Mouse (Mus musculus) neural tube, embryonic 12.5 days (tissue): ENCODE results near the gene Capns1. TPM values are rescaled to one million over a fixed set of nuclear protein-coding genes. Genes with fewer than 3 reads are reported as not detected.
A peak's percentile ranks its signal among the peaks of the same experiment; 100 is the strongest.

ENCODE experiments used
- ATAC-seq: fragments of 200-750 bp; cut with Nextera tagmentation; 2 replicates; pipeline ENCODE4 v1.8.0; 2017; ENCODE audit warnings: low read depth, mild to moderate bottlenecking, moderate TSS enrichment, moderate library complexity; ENCODE audit not compliant: low FRiP score
- H3K27ac ChIP-seq: fragments of 300-500 bp; sonication (generic); 2 replicates; pipeline ENCODE4 v1.5.1; 2016
- H3K27me3 ChIP-seq: fragments of 300-500 bp; sonication (generic); replicated peaks from 2 replicates; pipeline ENCODE4 v1.6.1; 2016; ENCODE audit warnings: mild to moderate bottlenecking
- H3K36me3 ChIP-seq: fragments of 300-500 bp; sonication (generic); 2 replicates; pipeline ENCODE4 v1.6.1; 2016; ENCODE audit warnings: mild to moderate bottlenecking
- H3K4me1 ChIP-seq: fragments of 300-500 bp; sonication (generic); 2 replicates; pipeline ENCODE4 v1.6.1; 2016
- H3K4me2 ChIP-seq: fragments of 300-500 bp; sonication (generic); replicated peaks from 2 replicates; pipeline ENCODE4 v1.6.1; 2016; ENCODE audit warnings: mild to moderate bottlenecking
- H3K4me3 ChIP-seq: fragments of 300-500 bp; sonication (generic); 2 replicates; pipeline ENCODE4 v1.5.1; 2016
- H3K9ac ChIP-seq: fragments of 300-500 bp; sonication (generic); 2 replicates; pipeline ENCODE4 v1.6.1; 2016; ENCODE audit warnings: mild to moderate bottlenecking
- H3K9me3 ChIP-seq: fragments of 300-500 bp; sonication (generic); 2 replicates; pipeline ENCODE4 v1.6.1; 2016; ENCODE audit warnings: mild to moderate bottlenecking
- WGBS: fragments of 180-500 bp; shearing (Covaris S2); methylation state at CpG from one replicate; pipeline ENCODE4 v1.1.7; 2016; 5-methylcytosine and 5-hydroxymethylcytosine counted together
- polyA plus RNA-seq: library from polyadenylated mRNA; unstranded; fragments of >200 nt; fragmentation: Nextera tagmentation; extraction: Ambion mirVana; gene quantifications from 2 replicates; pipeline ENCODE4 v1.2.1, GENCODE M21; 2016

Capns1 gene
- polyA plus RNA-seq, 1 experiment from 2014 or later = 78.3 TPM

DNA sequence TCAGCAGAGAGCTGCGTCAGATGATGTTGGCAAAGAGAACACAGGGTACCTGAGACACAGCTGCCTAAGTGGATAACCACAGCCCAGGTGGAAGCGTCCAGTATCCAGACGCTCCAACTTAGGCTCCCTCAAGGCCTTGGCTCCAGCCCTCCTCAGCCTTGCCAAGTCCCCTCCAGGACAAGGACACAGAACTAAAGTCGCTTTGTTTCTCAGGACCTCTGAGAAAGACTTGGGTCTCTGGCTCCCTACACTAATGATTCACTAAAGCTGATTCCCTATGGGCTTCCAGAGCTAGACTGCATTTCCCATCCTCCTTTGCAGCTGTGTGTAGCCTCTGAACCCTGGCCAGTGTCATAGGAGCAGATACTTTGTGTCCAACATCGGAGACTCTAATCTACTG is 1.6 kb upstream of the Capns1 start:
- no peak overlapping the region for H3K9ac ChIP-seq
- no peaks in the 10 kb centered on the region for H3K9me3 ChIP-seq
- H3K4me3 ChIP-seq = no peak overlapping the region
- no peak for ATAC-seq
- H3K27me3 ChIP-seq = no peaks in the 10 kb centered on the region
- H3K36me3 ChIP-seq = no peaks in the 10 kb centered on the region
- peaks cover 9% of the 10 kb centered on the region for H3K4me1 ChIP-seq
- no peak overlapping the region for H3K27ac ChIP-seq
- WGBS = 88% methylated on average over 5 of the region's 5 CpGs
- H3K4me2 ChIP-seq = no peak overlapping the region

DNA sequence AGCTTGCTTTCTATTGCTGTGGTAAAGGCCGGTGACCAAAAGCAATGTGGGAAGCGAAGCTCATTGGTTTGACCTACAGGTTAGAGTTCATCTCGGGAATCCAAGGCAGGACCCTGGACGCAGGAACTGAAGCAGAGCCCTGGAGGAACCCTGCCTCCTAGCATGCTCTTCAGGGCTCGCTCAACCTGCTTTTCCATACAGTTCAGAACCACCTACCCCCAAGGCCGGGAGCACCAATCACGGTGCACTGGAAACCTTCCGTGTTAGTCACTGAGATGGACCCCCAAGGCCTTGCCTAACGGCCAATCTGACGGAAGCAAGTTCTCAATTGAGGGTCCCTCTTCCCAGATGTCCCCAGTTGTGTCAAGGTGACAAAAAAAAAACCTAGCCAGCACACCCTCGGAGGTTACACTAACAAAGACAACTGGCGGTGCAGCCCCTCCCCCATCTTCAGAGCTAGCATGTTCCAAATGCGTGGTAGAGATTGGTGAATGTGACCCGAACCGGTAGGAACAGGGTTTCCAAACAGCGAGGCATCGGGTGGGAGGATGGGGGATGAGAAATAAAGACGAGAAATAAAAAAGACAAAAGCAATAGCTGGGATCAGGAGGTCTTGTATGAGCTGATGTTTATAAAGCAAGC is 1.0 kb upstream of the Capns1 start:
- no peak for ATAC-seq
- peaks cover 11% of the 10 kb centered on the region for H3K4me1 ChIP-seq
- H3K27me3 ChIP-seq = no peaks in the 10 kb centered on the region
- H3K9me3 ChIP-seq = no peaks in the 10 kb centered on the region
- no peak overlapping the region for H3K4me3 ChIP-seq
- H3K27ac ChIP-seq = no peak overlapping the region
- 78% methylated on average over 18 of the region's 18 CpGs for WGBS
- no peak overlapping the region for H3K4me2 ChIP-seq
- no peak overlapping the region for H3K9ac ChIP-seq
- H3K36me3 ChIP-seq = no peaks in the 10 kb centered on the region

DNA sequence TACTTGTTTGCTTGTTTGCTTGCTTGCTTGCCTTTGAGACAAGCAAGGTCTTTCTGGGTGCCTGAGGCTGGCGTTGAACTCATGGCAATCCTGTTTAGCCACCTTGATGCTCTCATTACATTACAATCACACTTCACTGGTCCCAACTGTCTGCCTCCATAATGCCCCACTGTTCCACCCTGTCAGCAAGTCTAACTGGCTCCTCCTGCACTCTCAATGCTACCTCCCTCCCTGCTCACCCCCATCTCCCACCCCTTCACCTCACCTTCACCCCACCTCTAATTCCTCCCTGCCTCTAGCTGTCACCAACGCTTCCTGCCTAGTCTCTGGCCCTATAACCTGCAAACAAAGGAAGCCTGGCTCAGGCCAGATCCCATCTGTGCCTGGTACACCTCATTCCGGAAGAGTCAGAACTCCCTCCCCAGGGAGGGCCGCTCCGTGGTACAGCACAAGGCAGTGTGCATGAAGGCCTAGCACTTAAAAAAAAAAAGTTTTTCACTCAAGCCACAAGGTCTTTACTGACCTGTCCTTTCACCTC is 950 bp downstream of the Capns1 start:
- no peaks in the 10 kb centered on the region for H3K27me3 ChIP-seq
- H3K9me3 ChIP-seq = no peaks in the 10 kb centered on the region
- H3K27ac ChIP-seq = no peak overlapping the region
- H3K4me3 ChIP-seq = no peak overlapping the region
- no peak overlapping the region for H3K9ac ChIP-seq
- H3K4me1 ChIP-seq = peaks cover 21% of the 10 kb centered on the region
- H3K36me3 ChIP-seq = no peaks in the 10 kb centered on the region
- no peak for ATAC-seq
- no peak overlapping the region for H3K4me2 ChIP-seq
- WGBS = 72% methylated on average over 5 of the region's 5 CpGs

GRCm38 (mm10) chr7:30196171-30196570 is 2.4 kb downstream of the Capns1 start:
- Histone ChIP-seq H3K36me3 (peaks cover 11% of the 10 kb centered on the region), H3K4me2 (no peak overlapping the region), H3K9me3 (no peaks in the 10 kb centered on the region), H3K27me3 (no peaks in the 10 kb centered on the region), H3K27ac (no peak overlapping the region), H3K9ac (no peak overlapping the region), H3K4me1 (peaks cover 23% of the 10 kb centered on the region), H3K4me3 (no peak overlapping the region)
- 85% methylated on average over 6 of the region's 6 CpGs for WGBS
- ATAC-seq = no peak

DNA sequence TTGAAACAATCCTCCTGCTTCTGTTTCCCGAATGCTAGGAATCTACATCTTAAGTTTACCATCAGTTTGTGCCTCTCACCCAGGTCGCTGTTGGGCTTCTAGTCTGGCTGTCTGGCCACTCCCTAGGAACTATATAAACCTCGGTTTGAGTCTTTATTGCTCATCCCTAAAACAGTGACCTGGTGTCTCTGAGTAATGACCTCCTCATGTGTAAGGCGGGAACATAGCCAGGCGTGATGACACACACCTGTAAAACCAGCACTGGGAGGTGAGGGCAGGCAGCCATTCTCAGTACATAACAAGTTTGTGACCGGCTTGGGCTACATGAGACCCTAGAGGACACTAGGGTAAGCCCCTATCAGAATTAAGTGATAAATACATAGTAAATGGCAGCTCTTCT is 3.1 kb downstream of the Capns1 start:
- Histone ChIP-seq H3K36me3 (peaks cover 18% of the 10 kb centered on the region), H3K27me3 (no peaks in the 10 kb centered on the region), H3K4me2 (peak overlapping the region; percentile 88), H3K4me3 (no peak overlapping the region), H3K9ac (no peak overlapping the region), H3K9me3 (no peaks in the 10 kb centered on the region), H3K27ac (no peak overlapping the region), H3K4me1 (peaks cover 23% of the 10 kb centered on the region)
- ATAC-seq = no peak
- WGBS = 65% methylated on average over 6 of the region's 6 CpGs

DNA sequence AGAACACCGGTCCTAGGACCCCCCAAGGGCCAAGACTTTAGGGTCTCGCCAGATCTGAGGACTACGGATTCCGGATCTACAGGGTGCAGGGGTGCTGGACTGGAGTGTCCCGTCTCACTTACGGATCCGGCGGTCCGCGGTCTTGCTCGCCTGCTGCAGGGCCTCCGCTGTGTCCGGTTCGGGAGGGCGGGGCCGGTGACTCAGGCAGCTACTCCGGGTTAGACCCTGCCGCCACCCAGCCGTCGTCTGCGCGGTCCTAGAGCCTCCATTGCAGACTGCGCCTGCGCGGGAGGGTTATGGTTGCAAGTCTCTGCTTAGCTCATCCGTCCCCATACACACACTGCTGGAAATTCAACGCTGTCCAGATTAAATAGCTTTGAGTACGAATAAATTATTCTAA is 3.7 kb downstream of the Capns1 start:
- Histone ChIP-seq H3K27ac (no peak overlapping the region), H3K4me3 (peak overlapping the region; percentile 73), H3K36me3 (peaks cover 24% of the 10 kb centered on the region), H3K9ac (peak overlapping the region; percentile 72), H3K4me2 (peak overlapping the region; percentile 88), H3K4me1 (peaks cover 23% of the 10 kb centered on the region), H3K9me3 (no peaks in the 10 kb centered on the region), H3K27me3 (no peaks in the 10 kb centered on the region)
- ATAC-seq = peak; percentile 87
- WGBS = 1% methylated on average over 28 of the region's 28 CpGs

DNA sequence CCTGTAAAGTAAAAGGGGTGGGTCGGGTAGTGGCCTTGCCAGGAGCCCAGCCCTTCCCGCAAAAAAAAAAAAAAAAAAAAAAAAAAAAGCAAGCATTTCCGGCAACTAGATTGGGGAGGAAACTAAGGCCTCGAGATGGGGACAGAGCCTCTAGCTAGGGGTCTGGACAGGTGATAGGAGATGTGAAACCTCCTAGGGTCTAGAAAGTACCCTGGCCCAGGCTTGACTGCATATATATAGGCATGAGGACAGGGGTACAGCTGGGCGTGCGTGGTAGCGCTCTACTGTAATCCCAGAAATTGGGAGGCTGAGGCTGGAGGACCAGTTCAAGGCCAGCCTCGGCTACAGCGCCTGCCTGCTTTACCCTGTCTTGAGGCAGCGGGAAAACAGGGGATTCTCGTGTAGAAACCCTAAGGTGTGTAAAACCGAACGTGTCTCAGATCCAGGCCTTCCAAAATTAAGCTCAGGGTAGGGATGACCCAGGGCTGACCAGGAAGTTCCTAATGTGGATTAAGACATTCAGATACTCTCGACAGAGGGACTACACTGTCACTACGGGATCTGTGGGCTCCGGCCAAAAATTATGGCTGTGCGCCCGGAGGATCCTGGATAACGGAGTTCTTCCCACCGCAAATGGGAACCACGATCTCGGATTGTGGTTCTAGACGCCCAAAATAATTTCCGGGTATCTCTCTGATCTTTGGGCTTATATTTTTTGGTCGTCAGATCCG is 4.3 kb downstream of the Capns1 start:
- Histone ChIP-seq H3K9me3 (no peaks in the 10 kb centered on the region), H3K4me3 (peak overlapping the region; percentile 73), H3K9ac (peak overlapping the region; percentile 72), H3K4me1 (peaks cover 23% of the 10 kb centered on the region), H3K4me2 (peak overlapping the region; percentile 88), H3K27me3 (no peaks in the 10 kb centered on the region), H3K36me3 (peaks cover 25% of the 10 kb centered on the region), H3K27ac (no peak overlapping the region)
- 1% methylated on average over 26 of the region's 26 CpGs for whole genome bisulfite sequencing
- peak; percentile 36; the same call in 1 of the 2 replicates for ATAC-seq

DNA sequence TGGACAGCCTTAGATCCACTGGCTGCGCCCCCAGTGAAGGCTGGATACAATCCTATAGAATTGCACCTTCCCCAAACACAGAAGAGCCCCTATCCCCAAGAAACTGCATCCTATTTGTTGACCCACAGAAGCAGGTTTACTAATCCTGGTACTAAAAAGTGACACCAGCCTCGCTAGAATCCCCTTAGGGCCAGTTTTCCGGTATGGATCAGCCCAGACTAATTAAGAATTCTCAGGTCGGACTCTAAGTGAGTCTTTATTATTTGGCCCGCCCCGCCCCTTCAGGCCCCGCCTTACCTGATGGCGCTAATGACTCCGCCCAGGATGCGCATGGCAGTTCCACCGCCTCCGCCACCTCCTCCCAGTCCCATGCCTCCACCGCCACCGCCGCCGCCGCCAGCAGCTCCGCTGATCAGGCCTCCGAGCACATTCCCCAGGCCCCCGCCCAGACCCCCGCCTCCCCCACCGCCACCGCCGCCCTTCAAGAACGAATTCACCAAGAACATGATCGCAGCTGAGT is 5.0 kb downstream of the Capns1 start:
- under 1% methylated on average over 26 of the region's 26 CpGs for WGBS
- Histone ChIP-seq H3K27me3 (no peaks in the 10 kb centered on the region), H3K4me1 (peaks cover 23% of the 10 kb centered on the region), H3K9ac (peak overlapping the region; percentile 72), H3K36me3 (peaks cover 31% of the 10 kb centered on the region), H3K4me3 (peak overlapping the region; percentile 73), H3K27ac (no peak overlapping the region), H3K9me3 (no peaks in the 10 kb centered on the region), H3K4me2 (peak overlapping the region; percentile 88)
- peak; percentile 41; the same call in 1 of the 2 replicates for ATAC-seq

- Histone ChIP-seq H3K9me3 (no peaks in the 10 kb centered on the region), H3K9ac (peak overlapping the region; percentile 72), H3K4me2 (peak overlapping the region; percentile 88), H3K27ac (no peak overlapping the region), H3K4me3 (peak overlapping the region; percentile 73), H3K4me1 (peaks cover 23% of the 10 kb centered on the region), H3K27me3 (no peaks in the 10 kb centered on the region), H3K36me3 (peaks cover 38% of the 10 kb centered on the region)
- WGBS = 13% methylated on average over 9 of the region's 9 CpGs
- ATAC-seq = no peak
These were observed 5.6 kb downstream of the Capns1 start for GRCm38 (mm10) chr7:30193013-30193412.

- Histone ChIP-seq H3K36me3 (peaks cover 47% of the 10 kb centered on the region), H3K4me2 (no peak overlapping the region), H3K9ac (no peak overlapping the region), H3K4me3 (no peak overlapping the region), H3K27me3 (no peaks in the 10 kb centered on the region), H3K27ac (no peak overlapping the region), H3K4me1 (peaks cover 18% of the 10 kb centered on the region), H3K9me3 (no peaks in the 10 kb centered on the region)
- 91% methylated on average over 12 of the region's 12 CpGs for WGBS
- no peak for ATAC-seq
These were observed 6.5 kb downstream of the Capns1 start for GRCm38 (mm10) chr7:30192088-30192487.

- H3K4me1 ChIP-seq = peaks cover 14% of the 10 kb centered on the region
- no peak overlapping the region for H3K9ac ChIP-seq
- no peaks in the 10 kb centered on the region for H3K9me3 ChIP-seq
- H3K36me3 ChIP-seq = peaks cover 69% of the 10 kb centered on the region
- no peak overlapping the region for H3K27ac ChIP-seq
- H3K27me3 ChIP-seq = no peaks in the 10 kb centered on the region
- no peak overlapping the region for H3K4me2 ChIP-seq
- WGBS = 86% methylated on average over 4 of the region's 4 CpGs
- no peak overlapping the region for H3K4me3 ChIP-seq
- ATAC-seq = no peak
These were observed 9.5 kb downstream of the Capns1 start for GRCm38 (mm10) chr7:30189116-30189491.

DNA sequence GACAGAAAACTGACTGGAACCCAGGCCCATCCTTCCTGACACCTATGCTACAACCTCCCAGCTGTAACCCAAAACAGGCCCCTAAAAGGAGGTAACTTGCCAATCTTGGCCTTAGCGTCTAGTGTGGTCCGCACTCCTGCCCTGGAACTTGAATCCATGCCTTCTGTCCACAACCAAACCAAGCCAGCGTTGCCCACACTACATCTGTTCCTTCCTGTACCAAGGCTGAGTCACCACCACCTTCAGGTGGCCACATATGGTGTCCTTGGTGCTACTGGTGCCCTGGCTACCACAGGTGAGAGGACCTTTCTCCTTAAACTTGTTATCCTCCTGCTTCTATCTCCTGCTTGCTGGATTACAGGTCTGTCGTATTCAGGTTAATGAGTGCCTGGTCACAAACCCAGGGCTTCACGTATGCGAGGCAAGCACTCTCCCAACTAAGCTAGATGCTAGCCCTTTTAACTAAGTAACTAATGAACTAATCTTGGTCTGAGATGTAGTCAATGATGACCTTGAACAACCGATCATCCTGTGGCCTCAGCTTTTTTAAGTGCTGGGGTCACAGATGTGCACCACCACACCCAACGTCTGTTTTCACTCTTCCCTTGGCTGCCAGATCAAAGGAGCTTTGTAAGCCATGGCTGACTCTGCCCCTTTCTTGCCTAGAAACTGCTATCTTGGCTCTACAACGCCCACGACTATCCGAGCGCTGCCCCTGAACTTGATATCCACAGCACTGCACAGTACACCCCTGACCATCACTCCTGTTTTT is 10.1 kb downstream of the Capns1 start:
- Histone ChIP-seq H3K9ac (no peak overlapping the region), H3K4me2 (no peak overlapping the region), H3K9me3 (no peaks in the 10 kb centered on the region), H3K4me1 (peaks cover 17% of the 10 kb centered on the region), H3K4me3 (no peak overlapping the region), H3K27me3 (no peaks in the 10 kb centered on the region), H3K36me3 (peaks cover 69% of the 10 kb centered on the region), H3K27ac (no peak overlapping the region)
- no peak for ATAC-seq
- 87% methylated on average over 12 of the region's 12 CpGs for WGBS
